Mouse (Mus musculus): ENCODE measurements around the gene Rnd3.

The Rnd3 gene

GRCm38 (mm10) chr2:51148975-51149374, at the start of gene Rnd3:
Gene Rnd3 (minus strand): TSS chr2:51149111.
- in situ Hi-C loops (cut with MboI) = no loop called here

GRCm38 (mm10) chr2:51192319-51192718, 43.4 kb upstream of the Rnd3 start:
- in situ Hi-C loops (cut with MboI) = no loop called here

GRCm38 (mm10) chr2:51185762-51186161, 36.9 kb upstream of the Rnd3 start:
- in situ Hi-C loops (cut with MboI) = no loop called here

- in situ Hi-C loops (cut with MboI) = no loop called here
These were observed 34.1 kb upstream of the Rnd3 start for GRCm38 (mm10) chr2:51182990-51183389.

- in situ Hi-C loops (cut with MboI) = no loop called here
These were observed 32.5 kb upstream of the Rnd3 start for GRCm38 (mm10) chr2:51181376-51181775.

GRCm38 (mm10) chr2:51179096-51179495, 30.2 kb upstream of the Rnd3 start:
- in situ Hi-C loops (cut with MboI) = no loop called here

- in situ Hi-C loops (cut with MboI) = no loop called here
These were observed 28.7 kb upstream of the Rnd3 start for GRCm38 (mm10) chr2:51177615-51178014.

- in situ Hi-C loops (cut with MboI) = no loop called here
These were observed 26.4 kb upstream of the Rnd3 start for GRCm38 (mm10) chr2:51175276-51175675.

- in situ Hi-C loops (cut with MboI) = loop anchor here (25.0 kb wide), 1 partner anchor 849 kb away; no protein-coding TSS in a partner anchor
These were observed 12.2 kb upstream of the Rnd3 start for GRCm38 (mm10) chr2:51161110-51161509.

- in situ Hi-C loops (cut with MboI) = no loop called here
These were observed 457 bp downstream of the Rnd3 start for GRCm38 (mm10) chr2:51148454-51148853.

- in situ Hi-C loops (cut with MboI) = no loop called here
These were observed 875 bp downstream of the Rnd3 start for GRCm38 (mm10) chr2:51148065-51148407.

- in situ Hi-C loops (cut with MboI) = no loop called here
These were observed 1.4 kb downstream of the Rnd3 start for GRCm38 (mm10) chr2:51147318-51148064.

- in situ Hi-C loops (cut with MboI) = no loop called here
These were observed 2.0 kb downstream of the Rnd3 start for GRCm38 (mm10) chr2:51146871-51147317.

GRCm38 (mm10) chr2:51145838-51146470, 3.0 kb downstream of the Rnd3 start:
- in situ Hi-C loops (cut with MboI) = no loop called here

- in situ Hi-C loops (cut with MboI) = no loop called here
These were observed 4.4 kb downstream of the Rnd3 start for GRCm38 (mm10) chr2:51144380-51145120.

- in situ Hi-C loops (cut with MboI) = no loop called here
These were observed 6.5 kb downstream of the Rnd3 start for GRCm38 (mm10) chr2:51142422-51142821.

GRCm38 (mm10) chr2:51141345-51141744, 7.6 kb downstream of the Rnd3 start:
- in situ Hi-C loops (cut with MboI) = no loop called here

GRCm38 (mm10) chr2:51140486-51140885, 8.4 kb downstream of the Rnd3 start:
- in situ Hi-C loops (cut with MboI) = no loop called here

GRCm38 (mm10) chr2:51139912-51140446, 8.9 kb downstream of the Rnd3 start:
- in situ Hi-C loops (cut with MboI) = no loop called here

GRCm38 (mm10) chr2:51139218-51139911, 9.5 kb downstream of the Rnd3 start:
- in situ Hi-C loops (cut with MboI) = no loop called here

- in situ Hi-C loops (cut with MboI) = no loop called here
These were observed 11.2 kb downstream of the Rnd3 start for GRCm38 (mm10) chr2:51137726-51138125.

GRCm38 (mm10) chr2:51132181-51132580, 16.7 kb downstream of the Rnd3 start:
- in situ Hi-C loops (cut with MboI) = no loop called here

Data from mature B cell (primary cell).